Mouse (Mus musculus) testis, adult 2 months (tissue): ENCODE data around the gene Zfp229. TPM values are rescaled to one million over a fixed set of nuclear protein-coding genes. Genes with fewer than 3 reads are reported as not detected.
"Not testable (repeated sequence)": the region's sequence is repeated elsewhere in the genome, so short reads cannot be mapped to it uniquely, and the experiment has no call there.

Source experiments
- H3K27ac ChIP-seq: fragments of 200-500 bp; 2 replicates; pipeline ENCODE4 v1.5.1; 2012; ENCODE audit warnings: low read depth, low read length; ENCODE audit not compliant: control insufficient read depth, insufficient read depth
- H3K27me3 ChIP-seq: fragments of 200-500 bp; 2 replicates; pipeline ENCODE4 v1.6.1; 2012; ENCODE audit warnings: mild to moderate bottlenecking, low read length, moderate library complexity; ENCODE audit not compliant: control insufficient read depth, insufficient read depth
- H3K36me3 ChIP-seq: fragments of 200-500 bp; 2 replicates; pipeline ENCODE4 v1.6.1; 2012; ENCODE audit warnings: mild to moderate bottlenecking, low read length; ENCODE audit not compliant: control insufficient read depth, insufficient read depth
- H3K4me1 ChIP-seq: fragments of 200-500 bp; 2 replicates; pipeline ENCODE4 v1.6.1; 2012; ENCODE audit warnings: low read length; ENCODE audit not compliant: control insufficient read depth, insufficient read depth
- H3K4me3 ChIP-seq: fragments of 200-500 bp; 2 replicates; pipeline ENCODE4 v1.5.1; 2012; ENCODE audit warnings: low read depth, mild to moderate bottlenecking, low read length, moderate library complexity, mixed read lengths; ENCODE audit not compliant: control insufficient read depth
- CTCF ChIP-seq: fragments of 200-500 bp; IDR thresholded peaks from 2 replicates; pipeline ENCODE4 v1.5.1; 2012; ENCODE audit warnings: low read depth, mild to moderate bottlenecking, inconsistent platforms, low read length, moderate library complexity; ENCODE audit not compliant: control insufficient read depth, insufficient read depth, insufficient replicate concordance
- POLR2A ChIP-seq: fragments of 200-500 bp; IDR thresholded peaks from 2 replicates; pipeline ENCODE4 v1.6.1; 2012; ENCODE audit warnings: low read depth, mild to moderate bottlenecking, inconsistent platforms, low read length, moderate library complexity; ENCODE audit not compliant: control insufficient read depth
- polyA plus RNA-seq: library from polyadenylated mRNA; depleted of rRNA; stranded (reverse); fragments of >200 nt; gene quantifications from 2 replicates; pipeline ENCODE4 v1.2.3, GENCODE M21; 2012; rRNA removed

The Zfp229 gene
- polyA plus RNA-seq: 1.0 and 1.5 TPM in 2 replicates

DNA sequence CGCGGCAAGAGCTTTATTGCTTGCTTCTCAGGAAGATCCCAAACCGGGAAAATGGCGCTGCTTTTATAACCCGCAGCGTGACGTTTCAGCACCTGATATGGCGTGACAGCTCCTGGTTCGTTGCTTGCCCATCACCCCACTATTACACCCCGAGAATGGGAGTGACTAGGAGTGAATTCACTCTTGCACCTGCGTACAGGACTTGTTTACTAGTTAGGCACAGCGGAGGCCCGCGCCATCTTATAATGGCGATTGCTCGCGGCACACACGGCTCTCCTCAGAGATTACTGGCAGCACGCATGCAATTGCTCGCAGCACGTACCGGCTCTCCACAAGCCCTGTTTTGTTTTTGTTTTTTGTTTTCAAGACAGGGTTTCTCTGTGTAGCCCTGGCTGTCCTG lies at the start of gene Zfp229:
Gene Zfp229 (plus strand): TSS at position 301 of the 400 bp plus-strand sequence.
- not testable (repeated sequence) for H3K4me3 ChIP-seq, H3K36me3 ChIP-seq, H3K27me3 ChIP-seq, H3K4me1 ChIP-seq, H3K27ac ChIP-seq

DNA sequence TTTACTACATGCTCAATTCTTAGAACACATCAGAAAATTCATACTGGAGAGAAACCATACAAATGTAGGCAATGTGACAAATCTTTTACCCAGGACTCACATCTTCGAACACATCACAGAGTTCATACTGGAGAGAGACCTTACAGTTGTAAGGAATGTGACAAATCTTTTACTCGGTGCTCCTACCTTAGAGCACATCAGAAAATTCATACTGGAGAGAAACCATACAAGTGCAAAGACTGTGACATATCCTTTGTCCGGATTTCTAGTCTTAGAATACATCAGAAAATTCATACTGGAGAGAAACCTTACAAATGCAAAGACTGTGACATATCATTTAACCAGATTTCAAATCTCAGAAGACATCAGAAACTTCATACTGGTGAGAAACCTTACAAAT lies 39.0 kb upstream of the Zfp229 start, which contains the start of gene Gm10226:
Gene Gm10226 (plus strand): TSS at position 301 of the 400 bp plus-strand sequence.
- Histone ChIP-seq H3K4me1 (no peaks in the 10 kb centered on the region), H3K36me3 (no peaks in the 10 kb centered on the region), H3K27me3 (no peaks in the 10 kb centered on the region), H3K4me3 (no peak within 1 kb of the TSS), H3K27ac (no peak within 1 kb of the TSS)
- no peak for TF ChIP-seq POLR2A
- no peak for TF ChIP-seq CTCF

DNA sequence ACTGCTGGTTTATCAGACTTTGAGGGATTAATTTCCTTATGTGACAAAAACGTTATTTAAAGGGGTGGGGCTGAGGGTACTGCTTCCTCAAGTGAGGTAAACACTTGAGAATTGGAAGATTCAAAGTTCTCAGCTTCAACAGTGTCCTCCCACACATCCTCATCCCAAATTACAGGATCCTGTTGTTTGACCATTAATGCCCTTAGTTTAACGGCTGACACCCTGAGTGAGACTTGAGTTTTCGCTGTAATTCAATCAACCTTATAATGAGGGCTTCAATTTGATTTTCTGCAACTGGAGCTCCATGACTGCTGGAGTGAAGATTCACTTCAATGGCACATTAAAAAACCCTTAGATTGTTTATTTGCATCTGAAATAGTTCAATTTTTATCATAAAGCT lies 37.3 kb upstream of the Zfp229 start:
- H3K27ac ChIP-seq: no peak overlapping the region
- TF ChIP-seq CTCF (no peak), POLR2A (no peak)
- no peaks in the 10 kb centered on the region for H3K36me3 ChIP-seq

DNA sequence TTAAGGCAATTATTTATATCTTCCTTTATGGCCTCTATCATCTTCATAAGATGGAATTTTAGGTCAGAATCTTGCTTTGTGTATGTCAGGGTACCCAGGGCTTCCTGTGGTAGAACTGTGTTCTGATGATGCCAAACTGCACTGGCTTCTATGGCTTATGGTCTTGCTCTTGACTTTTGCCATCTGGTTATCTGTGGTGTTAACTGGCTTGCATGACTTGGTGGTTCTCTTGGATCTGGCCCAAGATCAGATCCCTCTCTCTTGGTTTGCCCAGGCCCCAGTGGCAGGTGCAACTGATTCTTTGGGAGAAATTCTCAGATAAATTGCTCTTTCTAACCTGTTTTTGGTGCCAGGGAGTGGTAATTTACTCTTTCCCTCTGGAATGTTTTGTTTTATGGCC lies 34.5 kb upstream of the Zfp229 start:
- no peak overlapping the region for H3K4me3 ChIP-seq
- H3K36me3 ChIP-seq: no peaks in the 10 kb centered on the region
- H3K4me1 ChIP-seq: no peaks in the 10 kb centered on the region
- TF ChIP-seq POLR2A (no peak), CTCF (no peak)
- no peak overlapping the region for H3K27ac ChIP-seq
- no peaks in the 10 kb centered on the region for H3K27me3 ChIP-seq

More for the DNA sequence above, 37.3 kb upstream of the Zfp229 start:
- Histone ChIP-seq H3K4me1 (no peaks in the 10 kb centered on the region), H3K27me3 (no peaks in the 10 kb centered on the region), H3K4me3 (no peak overlapping the region)

DNA sequence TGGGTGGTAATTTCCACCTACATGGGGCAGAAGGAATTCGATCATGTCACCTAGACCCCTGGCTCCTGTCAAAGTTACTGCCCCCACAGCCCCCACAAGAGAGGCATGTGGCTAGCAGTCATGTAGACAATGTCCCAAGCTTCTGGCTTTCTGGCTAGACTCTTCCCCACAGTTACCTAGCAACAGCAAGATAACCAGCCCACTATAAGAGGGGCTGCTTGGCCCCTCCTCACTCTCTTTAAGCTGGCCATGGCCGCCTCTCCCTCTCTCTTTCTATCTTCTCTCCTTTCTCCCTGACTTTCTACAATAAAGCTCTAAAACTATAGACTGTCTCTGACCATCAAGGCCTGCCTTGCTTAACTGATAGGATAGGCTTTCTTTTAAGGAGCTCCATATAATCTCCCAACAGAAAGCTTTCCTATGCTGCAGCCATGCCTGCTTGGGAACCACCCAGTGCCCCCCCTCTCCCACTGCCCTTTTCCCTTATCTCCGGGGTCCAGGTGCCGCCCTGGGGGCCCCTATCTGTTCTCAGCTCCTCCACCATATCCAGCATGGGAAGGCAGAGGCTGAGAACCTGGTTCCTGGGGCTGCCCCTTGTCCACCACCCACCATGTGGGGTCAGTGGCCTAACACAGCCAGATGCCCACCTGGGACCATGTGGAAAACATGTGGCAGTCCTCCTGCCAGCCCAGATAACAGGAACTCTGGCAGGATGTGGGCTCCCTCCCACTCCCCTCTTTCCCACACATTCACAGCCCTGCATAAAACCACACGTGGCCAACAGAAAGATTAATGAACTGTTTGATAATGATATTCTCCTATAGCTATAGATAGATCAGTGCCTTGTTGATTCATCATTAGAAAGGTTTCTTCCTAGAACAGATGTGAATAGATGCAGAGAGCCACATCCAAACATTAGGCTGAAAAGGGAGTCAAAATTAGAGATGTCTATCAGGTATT lies 28.0 kb upstream of the Zfp229 start:
- peaks cover 6% of the 10 kb centered on the region; the same call in 1 of the 2 replicates for H3K4me1 ChIP-seq
- TF ChIP-seq CTCF: no peak
- TF ChIP-seq POLR2A: no peak
- H3K4me3 ChIP-seq: no peak overlapping the region
- no peak overlapping the region for H3K27ac ChIP-seq
- no peaks in the 10 kb centered on the region for H3K36me3 ChIP-seq
- H3K27me3 ChIP-seq: no peaks in the 10 kb centered on the region

DNA sequence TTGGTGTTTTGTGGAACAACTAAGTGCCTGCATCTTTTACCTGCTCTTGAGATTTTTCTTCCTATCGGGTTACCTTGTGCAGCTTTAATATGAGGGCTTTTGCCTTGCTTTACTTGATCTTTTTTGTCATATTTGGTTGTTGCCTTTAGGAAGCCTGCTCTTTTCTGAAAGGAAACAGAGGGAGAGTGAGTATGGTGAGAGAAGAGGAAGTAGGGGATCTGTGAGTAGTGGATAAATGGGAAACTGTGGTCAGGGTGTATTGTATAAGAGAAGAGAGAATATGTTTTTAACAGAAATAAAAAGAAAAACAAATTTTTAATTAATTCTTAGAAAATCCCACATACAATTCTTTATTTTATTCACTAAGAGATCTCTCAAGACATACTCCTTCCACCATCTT lies 27.2 kb upstream of the Zfp229 start:
- no peak overlapping the region for H3K27ac ChIP-seq
- peaks cover 8% of the 10 kb centered on the region; the same call in 1 of the 2 replicates for H3K4me1 ChIP-seq
- no peaks in the 10 kb centered on the region for H3K27me3 ChIP-seq
- TF ChIP-seq CTCF (no peak), POLR2A (no peak)
- no peaks in the 10 kb centered on the region for H3K36me3 ChIP-seq
- H3K4me3 ChIP-seq: no peak overlapping the region

DNA sequence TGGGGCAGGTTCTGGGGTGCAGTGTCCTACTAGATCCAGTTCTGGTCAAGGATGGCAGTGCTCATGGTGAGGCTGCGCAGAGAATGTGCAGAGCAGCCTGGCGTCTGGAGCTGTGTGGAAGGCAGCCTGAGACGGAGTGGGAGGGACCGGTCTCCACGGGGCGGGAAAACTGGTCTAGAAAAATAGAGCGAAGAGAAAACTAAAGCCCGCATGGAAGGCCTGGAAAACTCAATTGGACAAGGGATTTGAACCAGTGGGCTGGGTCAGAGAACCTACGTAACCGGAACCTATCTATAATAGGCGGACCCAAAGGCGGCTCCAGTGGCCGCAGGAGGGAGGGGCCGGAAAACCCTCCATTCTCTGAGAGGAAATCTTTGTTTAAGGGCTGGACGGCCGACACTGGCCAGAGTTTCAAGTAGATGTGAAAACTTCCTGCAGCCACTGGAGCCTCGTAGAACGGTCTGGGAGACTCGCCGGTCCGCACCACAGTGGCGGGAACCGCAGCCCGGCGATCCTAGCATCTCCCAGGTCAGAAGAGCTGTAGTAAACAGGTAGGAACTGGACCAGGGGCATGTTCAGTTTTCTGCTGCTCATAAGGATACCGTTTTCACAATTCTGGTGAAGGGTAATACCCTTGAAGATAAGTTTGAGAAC lies 23.1 kb upstream of the Zfp229 start, which contains the start of gene Zfp760:
Gene Zfp760 (plus strand): TSS at position 399 of the 654 bp plus-strand sequence.
- no peak for TF ChIP-seq POLR2A
- TF ChIP-seq CTCF: no peak

More for the DNA sequence above, 23.1 kb upstream of the Zfp229 start, which contains the start of gene Zfp760:
- peaks cover 6% of the 10 kb centered on the region; the same call in 1 of the 2 replicates for H3K4me1 ChIP-seq
- peak within 1 kb of the TSS; percentile 82 for H3K4me3 ChIP-seq
- no peaks in the 10 kb centered on the region for H3K27me3 ChIP-seq
- peak within 1 kb of the TSS; percentile 18 for H3K27ac ChIP-seq
- no peaks in the 10 kb centered on the region for H3K36me3 ChIP-seq
